Mouse (Mus musculus) heart, embryonic 13.5 days (tissue): ENCODE measurements around the gene Nrsn2. TPM values are rescaled to one million over a fixed set of nuclear protein-coding genes. Genes with fewer than 3 reads are reported as not detected.

Experiments used
- ATAC-seq: fragments of 200-750 bp; cut with Nextera tagmentation; 2 replicates; pipeline ENCODE4 v1.8.0; 2017; ENCODE audit warnings: moderate TSS enrichment; ENCODE audit not compliant: insufficient number of reproducible peaks, low FRiP score, low TSS enrichment; ENCODE audit errors: extremely low read depth
- H3K27ac ChIP-seq: fragments of 300-500 bp; sonication (generic); replicated peaks from 2 replicates; pipeline ENCODE4 v1.5.1; 2015; ENCODE audit warnings: moderate library complexity, mild to moderate bottlenecking, inconsistent platforms
- H3K27me3 ChIP-seq: fragments of 300-500 bp; sonication (generic); replicated peaks from 2 replicates; pipeline ENCODE4 v1.6.1; 2015; ENCODE audit warnings: mild to moderate bottlenecking, inconsistent platforms
- H3K36me3 ChIP-seq: fragments of 300-500 bp; sonication (generic); 2 replicates; pipeline ENCODE4 v1.6.1; 2015; ENCODE audit warnings: mild to moderate bottlenecking, inconsistent platforms
- H3K4me1 ChIP-seq: fragments of 300-500 bp; sonication (generic); 2 replicates; pipeline ENCODE4 v1.6.1; 2015; ENCODE audit warnings: inconsistent platforms
- H3K4me2 ChIP-seq: fragments of 300-500 bp; sonication (generic); 2 replicates; pipeline ENCODE4 v1.6.1; 2015; ENCODE audit warnings: inconsistent platforms, mild to moderate bottlenecking, moderate library complexity
- H3K4me3 ChIP-seq: fragments of 300-500 bp; sonication (generic); 2 replicates; pipeline ENCODE4 v1.5.1; 2015; ENCODE audit warnings: moderate library complexity, mild to moderate bottlenecking, inconsistent platforms
- H3K9ac ChIP-seq: fragments of 300-500 bp; sonication (generic); 2 replicates; pipeline ENCODE4 v1.6.1; 2015; ENCODE audit warnings: inconsistent platforms, mild to moderate bottlenecking, moderate library complexity
- H3K9me3 ChIP-seq: fragments of 300-500 bp; sonication (generic); 2 replicates; pipeline ENCODE4 v1.6.1; 2016; ENCODE audit warnings: inconsistent platforms
- WGBS: fragments of 180-500 bp; shearing (Covaris S2); methylation state at CpG from one replicate; pipeline ENCODE4 v1.1.7; 2015; ENCODE audit warnings: mixed read lengths; 5-methylcytosine and 5-hydroxymethylcytosine counted together
- polyA plus RNA-seq: library from polyadenylated mRNA; unstranded; fragments of >200 nt; fragmentation: Nextera tagmentation; extraction: Ambion mirVana; gene quantifications from 2 replicates; pipeline ENCODE4 v1.2.1, GENCODE M21; 2015

Gene Nrsn2
- polyA plus RNA-seq = 2.5 and 3.7 TPM in 2 replicates

DNA sequence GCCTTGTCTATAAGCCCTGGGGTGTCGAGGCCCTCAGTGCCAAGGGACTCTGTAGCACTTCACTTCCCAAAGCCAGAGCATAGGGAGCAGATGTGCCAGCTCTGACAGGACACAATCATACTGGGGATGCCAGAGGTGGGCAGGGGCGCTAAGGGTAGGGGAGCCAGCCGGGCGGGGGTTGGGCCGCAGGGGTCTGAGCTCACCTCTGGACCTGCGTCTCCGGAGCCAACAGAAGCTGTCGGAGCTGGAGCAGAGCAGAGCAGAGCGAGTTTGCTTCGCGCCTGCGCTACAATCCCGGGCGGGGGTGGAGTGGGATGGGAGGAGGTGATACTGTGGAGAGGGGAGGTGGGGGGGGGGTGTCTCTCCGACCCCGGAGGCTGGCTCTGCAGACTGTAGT lies at the start of gene Nrsn2:
Nrsn2 (minus strand) TSS at position 294 of the 397 bp plus-strand sequence.
- Histone ChIP-seq H3K36me3 (no peaks in the 10 kb centered on the region), H3K9ac (peak within 1 kb of the TSS; percentile 48), H3K27ac (no peak within 1 kb of the TSS), H3K4me3 (peak within 1 kb of the TSS; percentile 32), H3K27me3 (peaks cover 35% of the 10 kb centered on the region), H3K4me1 (peaks cover 18% of the 10 kb centered on the region), H3K4me2 (peak within 1 kb of the TSS; percentile 59), H3K9me3 (no peaks in the 10 kb centered on the region)
- WGBS = 1% methylated on average over 16 of the region's 16 CpGs
- no peak for ATAC-seq

DNA sequence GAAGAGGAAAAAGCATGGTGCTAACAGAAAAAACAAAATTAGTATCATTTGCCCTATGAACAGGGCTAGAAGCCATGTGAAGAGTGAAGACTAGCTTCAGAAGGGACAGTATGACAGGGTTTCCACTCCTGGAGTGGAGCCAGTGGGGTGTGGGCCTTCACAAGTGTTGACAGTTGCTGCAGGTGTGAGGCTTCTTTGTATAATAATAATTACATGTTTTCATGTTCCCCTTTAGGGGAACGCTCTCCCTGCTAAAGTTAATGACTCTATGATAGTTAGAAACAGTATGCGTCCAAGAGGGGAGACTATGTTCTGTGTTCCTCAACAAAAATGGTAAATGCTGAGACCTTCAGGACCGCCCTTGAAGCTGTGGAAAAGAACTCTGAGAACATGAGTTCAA lies 39.3 kb upstream of the Nrsn2 start:
- peak overlapping the region; percentile 96 for H3K4me3 ChIP-seq

DNA sequence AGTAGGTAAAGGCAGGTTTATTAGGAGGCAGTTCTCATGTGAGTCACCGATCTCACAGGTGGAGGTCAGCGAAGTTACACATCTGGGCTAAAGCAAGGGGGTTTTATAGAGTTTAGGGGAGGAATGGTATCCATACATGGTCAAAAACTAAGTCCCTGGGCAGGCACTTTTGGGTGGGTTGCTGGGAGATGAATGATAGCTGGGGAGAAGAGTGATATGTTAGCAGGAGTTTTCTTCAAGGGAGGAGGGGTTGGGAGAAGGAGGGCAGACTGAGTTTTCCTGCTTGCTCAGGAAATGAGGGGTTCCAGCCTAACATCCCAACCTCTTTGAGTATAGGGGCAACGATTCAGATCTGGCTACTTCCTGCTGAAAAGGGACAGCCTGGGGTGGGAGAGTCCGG lies 38.8 kb upstream of the Nrsn2 start, which contains the start of gene 6820408C15Rik:
6820408C15Rik (plus strand) TSS at position 301 of the 400 bp plus-strand sequence.
- ATAC-seq = no peak
- H3K36me3 ChIP-seq = peaks cover 7% of the 10 kb centered on the region

More for the DNA sequence above, 39.3 kb upstream of the Nrsn2 start:
- peak overlapping the region; percentile 99 for H3K27ac ChIP-seq
- peaks cover 7% of the 10 kb centered on the region for H3K36me3 ChIP-seq
- H3K4me2 ChIP-seq = peak overlapping the region; percentile 94
- peaks cover 26% of the 10 kb centered on the region for H3K4me1 ChIP-seq
- ATAC-seq = no peak
- peaks cover 11% of the 10 kb centered on the region for H3K9me3 ChIP-seq
- WGBS = 93% methylated on average over 3 of the region's 3 CpGs
- peak overlapping the region; percentile 99; the same call in 1 of the 2 replicates for H3K9ac ChIP-seq
- no peaks in the 10 kb centered on the region for H3K27me3 ChIP-seq

DNA sequence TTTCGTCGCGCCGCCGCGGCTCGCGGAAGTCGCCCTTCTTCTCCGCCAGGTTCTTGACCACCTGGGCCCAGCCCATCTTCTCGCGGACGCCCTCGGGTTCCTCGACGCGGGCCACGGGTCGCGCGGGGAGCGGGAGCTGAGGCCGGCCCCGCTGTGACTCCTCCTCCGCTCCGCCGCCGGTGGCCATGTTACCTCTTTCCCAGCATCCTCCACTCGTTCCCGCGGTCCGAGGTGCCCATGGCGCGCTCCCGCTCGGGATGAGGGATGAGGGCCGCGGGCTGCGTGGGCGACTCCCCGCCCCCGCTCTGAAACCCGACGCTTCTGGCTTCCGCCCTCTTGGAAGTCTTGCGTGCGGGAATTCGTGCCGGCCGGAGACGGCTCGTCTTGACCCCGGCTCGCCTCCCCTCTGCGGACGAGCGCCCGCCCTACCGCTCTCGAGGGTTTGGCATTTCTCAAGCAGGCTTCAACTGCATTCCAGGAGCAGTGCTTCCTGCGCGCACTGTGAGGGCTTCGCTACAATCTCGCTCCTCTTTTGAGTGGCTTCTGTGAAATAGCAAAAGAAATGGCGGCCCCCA lies 38.2 kb upstream of the Nrsn2 start, which contains the start of gene Zcchc3:
Zcchc3 (minus strand) TSS at position 437 of the 575 bp plus-strand sequence.
- H3K36me3 ChIP-seq = peaks cover 7% of the 10 kb centered on the region
- peak; percentile 76 for ATAC-seq
- H3K4me2 ChIP-seq = peak within 1 kb of the TSS; percentile 94
- peaks cover 37% of the 10 kb centered on the region for H3K4me1 ChIP-seq
- peak within 1 kb of the TSS; percentile 96 for H3K4me3 ChIP-seq
- H3K27ac ChIP-seq = peak within 1 kb of the TSS; percentile 99
- peaks cover 5% of the 10 kb centered on the region; the same call in 1 of the 2 replicates for H3K9me3 ChIP-seq
- peak within 1 kb of the TSS; percentile 99 for H3K9ac ChIP-seq
- WGBS = under 1% methylated on average over 65 of the region's 65 CpGs
- H3K27me3 ChIP-seq = no peaks in the 10 kb centered on the region

More for the DNA sequence above, 38.8 kb upstream of the Nrsn2 start, which contains the start of gene 6820408C15Rik:
- H3K27ac ChIP-seq = peak within 1 kb of the TSS; percentile 99
- no peaks in the 10 kb centered on the region for H3K27me3 ChIP-seq
- peaks cover 10% of the 10 kb centered on the region for H3K9me3 ChIP-seq
- peak within 1 kb of the TSS; percentile 96 for H3K4me3 ChIP-seq
- WGBS = 21% methylated on average over 4 of the region's 4 CpGs
- peak within 1 kb of the TSS; percentile 94 for H3K4me2 ChIP-seq
- H3K4me1 ChIP-seq = peaks cover 31% of the 10 kb centered on the region
- H3K9ac ChIP-seq = peak within 1 kb of the TSS; percentile 99

DNA sequence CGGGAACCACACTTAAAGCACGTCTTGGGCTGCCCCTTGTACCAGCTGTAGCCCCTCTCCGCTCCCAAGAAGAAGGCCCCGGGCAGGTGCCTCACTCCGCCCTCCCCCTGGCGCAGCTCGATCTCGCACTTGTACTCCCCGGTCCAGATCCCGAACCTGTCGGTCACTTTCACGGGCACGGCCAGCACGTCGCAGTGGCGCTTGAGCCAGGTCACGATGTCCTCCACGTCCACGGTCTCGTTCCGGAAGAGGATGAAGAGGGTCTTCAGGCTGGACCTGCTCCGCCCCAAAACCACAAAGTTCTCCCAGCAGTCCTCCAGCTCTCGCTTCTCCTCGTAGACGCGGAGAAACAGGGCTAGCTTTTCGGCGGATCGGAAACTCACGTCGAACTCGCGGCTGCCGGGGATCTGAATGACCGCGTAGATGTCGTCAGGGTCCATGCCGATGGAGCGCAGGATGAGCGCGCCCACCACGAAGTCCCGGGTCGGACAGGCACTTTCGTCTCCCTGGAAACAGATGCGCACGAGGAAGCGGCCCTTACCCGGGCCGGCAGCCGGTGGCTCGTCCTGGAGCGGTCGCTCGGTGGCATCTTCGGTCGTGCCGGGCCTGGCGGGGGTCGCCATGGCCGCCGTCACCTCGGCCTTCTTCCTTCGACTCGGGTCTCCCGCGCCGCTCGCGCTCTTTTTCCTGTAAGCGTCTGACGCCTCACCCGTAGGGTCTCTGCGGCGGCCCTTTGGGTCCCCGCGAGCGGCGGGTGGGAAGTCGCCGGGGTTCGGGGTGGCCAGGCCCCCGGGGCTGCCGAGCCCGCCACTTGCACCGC lies 37.5 kb upstream of the Nrsn2 start:
- H3K36me3 ChIP-seq = peaks cover 7% of the 10 kb centered on the region
- H3K9me3 ChIP-seq = peaks cover 5% of the 10 kb centered on the region; the same call in 1 of the 2 replicates
- peak overlapping the region; percentile 99 for H3K27ac ChIP-seq
- peak overlapping the region; percentile 99 for H3K9ac ChIP-seq
- peak overlapping the region; percentile 94 for H3K4me2 ChIP-seq
- H3K4me3 ChIP-seq = peak overlapping the region; percentile 96
- WGBS = under 1% methylated on average over 85 of the region's 86 CpGs
- H3K4me1 ChIP-seq = peaks cover 42% of the 10 kb centered on the region
- ATAC-seq = no peak
- no peaks in the 10 kb centered on the region for H3K27me3 ChIP-seq

DNA sequence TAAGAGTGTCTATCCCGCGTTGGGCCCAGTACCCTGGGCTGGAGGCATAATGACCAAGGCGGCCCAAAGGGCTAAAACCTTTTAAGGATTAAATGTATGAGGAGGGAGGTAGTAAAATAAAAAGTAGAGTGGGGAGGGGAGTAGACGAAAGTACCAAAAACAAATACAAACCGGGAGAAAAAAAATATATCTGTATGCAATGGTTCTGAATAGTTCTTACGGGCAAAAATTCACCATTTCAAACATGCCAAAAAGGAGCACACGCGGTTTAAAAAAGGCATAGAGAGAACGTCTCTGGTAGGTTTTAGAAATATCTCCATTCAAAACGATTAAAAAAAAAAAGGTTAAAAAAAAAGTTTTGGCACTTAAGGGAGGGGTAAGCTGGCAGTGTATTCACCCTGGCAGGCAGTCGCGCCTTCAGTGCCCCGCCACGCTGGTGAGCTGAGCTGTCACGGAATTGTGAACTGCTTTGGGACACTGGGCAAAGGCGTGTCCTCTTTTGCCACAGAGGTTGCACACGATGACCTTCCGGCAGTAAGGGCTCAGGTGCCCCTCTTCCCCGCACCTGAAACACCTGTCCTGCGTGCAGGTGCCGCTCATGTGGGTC lies 36.8 kb upstream of the Nrsn2 start:
- Histone ChIP-seq H3K36me3 (peaks cover 7% of the 10 kb centered on the region), H3K27me3 (no peaks in the 10 kb centered on the region), H3K9ac (peak overlapping the region; percentile 99), H3K27ac (peak overlapping the region; percentile 99), H3K4me1 (peaks cover 42% of the 10 kb centered on the region), H3K4me2 (peak overlapping the region; percentile 94), H3K4me3 (peak overlapping the region; percentile 96), H3K9me3 (peaks cover 5% of the 10 kb centered on the region; the same call in 1 of the 2 replicates)
- ATAC-seq = no peak
- WGBS = 2% methylated on average over 21 of the region's 21 CpGs

DNA sequence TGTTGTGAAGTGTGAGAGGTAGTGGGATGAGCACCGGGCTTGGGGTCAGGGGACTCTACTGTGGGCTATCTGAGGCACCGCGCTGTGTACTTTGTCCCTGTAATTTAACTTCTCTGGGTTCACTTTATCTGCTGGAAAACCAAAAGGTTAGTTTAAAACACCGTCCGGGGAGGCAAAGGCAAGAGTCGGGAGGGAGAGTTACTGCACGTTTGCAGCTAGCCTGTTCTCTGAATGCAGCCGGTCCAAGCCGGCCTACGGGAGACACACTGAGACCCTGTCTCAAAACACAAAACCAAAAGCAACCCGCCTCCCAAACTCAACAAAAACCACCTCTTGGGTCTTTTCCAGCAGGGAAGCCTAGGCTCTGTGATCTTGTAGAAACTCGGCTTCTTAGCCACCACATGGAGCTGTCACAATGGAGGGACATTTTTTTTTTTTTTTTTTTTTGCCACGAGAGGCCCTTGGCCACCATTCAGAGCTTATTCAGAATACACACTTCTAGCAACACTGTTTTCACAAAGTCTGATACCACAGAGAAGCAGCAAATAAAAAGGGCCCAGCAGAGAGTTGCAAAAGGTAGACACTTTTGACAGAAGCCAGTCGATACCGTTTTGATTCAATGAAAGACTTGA lies 36.2 kb upstream of the Nrsn2 start:
- Histone ChIP-seq H3K27me3 (no peaks in the 10 kb centered on the region), H3K27ac (peak overlapping the region; percentile 99), H3K4me1 (peaks cover 42% of the 10 kb centered on the region), H3K4me2 (peak overlapping the region; percentile 94), H3K36me3 (peaks cover 7% of the 10 kb centered on the region), H3K9me3 (peaks cover 5% of the 10 kb centered on the region; the same call in 1 of the 2 replicates), H3K9ac (peak overlapping the region; percentile 99), H3K4me3 (peak overlapping the region; percentile 96)
- ATAC-seq = no peak
- 2% methylated on average over 15 of the region's 15 CpGs for WGBS

DNA sequence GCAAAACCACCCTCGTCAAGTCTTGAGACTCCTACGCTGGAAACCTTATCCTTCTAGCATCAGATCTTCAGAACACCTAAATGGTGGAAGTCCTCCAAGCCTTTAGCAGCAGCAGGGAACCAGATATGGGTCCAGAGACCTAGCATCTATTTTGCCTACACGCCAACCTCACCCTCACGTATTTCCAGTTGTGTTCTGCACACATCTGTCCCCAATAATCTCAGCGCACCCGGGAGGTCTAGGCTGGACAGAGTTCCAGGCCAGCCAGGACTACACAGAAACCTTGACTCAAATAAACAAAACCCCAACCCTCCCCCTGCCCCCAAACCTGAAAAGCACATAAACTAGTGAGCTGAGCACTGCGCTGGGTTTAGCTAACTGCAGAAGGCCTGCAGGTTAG lies 35.0 kb upstream of the Nrsn2 start:
- Histone ChIP-seq H3K9me3 (peaks cover 5% of the 10 kb centered on the region; the same call in 1 of the 2 replicates), H3K27ac (peak overlapping the region; percentile 99), H3K36me3 (peaks cover 7% of the 10 kb centered on the region), H3K9ac (peak overlapping the region; percentile 99), H3K27me3 (no peaks in the 10 kb centered on the region), H3K4me3 (peak overlapping the region; percentile 96), H3K4me2 (peak overlapping the region; percentile 94), H3K4me1 (peaks cover 45% of the 10 kb centered on the region)
- ATAC-seq = no peak
- WGBS = 8% methylated on average over 7 of the region's 7 CpGs

DNA sequence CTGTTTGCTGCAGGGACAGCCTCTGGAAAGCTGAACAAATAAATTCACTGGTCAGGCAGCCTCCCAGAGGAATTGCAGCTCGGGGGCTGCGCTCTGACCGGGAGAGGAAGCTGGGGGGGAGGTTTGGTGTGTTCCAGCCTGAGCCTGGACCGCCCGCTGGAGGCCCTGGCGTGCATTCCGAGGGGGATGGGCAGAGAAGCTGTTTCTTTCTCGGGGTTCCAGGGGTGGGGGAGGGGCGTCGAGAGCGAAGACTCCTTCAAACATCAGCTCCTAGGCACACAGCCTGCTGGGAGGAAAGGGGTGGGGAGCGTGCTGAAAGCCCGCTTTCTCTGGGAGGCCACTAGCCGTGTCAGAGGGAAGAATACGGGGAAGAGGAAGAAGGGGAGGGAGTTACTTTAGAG lies 34.5 kb upstream of the Nrsn2 start:
- peaks cover 48% of the 10 kb centered on the region for H3K4me1 ChIP-seq
- peak overlapping the region; percentile 99 for H3K9ac ChIP-seq
- no peaks in the 10 kb centered on the region for H3K27me3 ChIP-seq
- H3K4me3 ChIP-seq = peak overlapping the region; percentile 96
- no peaks in the 10 kb centered on the region for H3K9me3 ChIP-seq
- H3K36me3 ChIP-seq = peaks cover 3% of the 10 kb centered on the region; the same call in 1 of the 2 replicates
- WGBS = 2% methylated on average over 15 of the region's 15 CpGs
- H3K4me2 ChIP-seq = peak overlapping the region; percentile 94
- peak overlapping the region; percentile 99 for H3K27ac ChIP-seq
- ATAC-seq = peak; percentile 35; the same call in 1 of the 2 replicates

DNA sequence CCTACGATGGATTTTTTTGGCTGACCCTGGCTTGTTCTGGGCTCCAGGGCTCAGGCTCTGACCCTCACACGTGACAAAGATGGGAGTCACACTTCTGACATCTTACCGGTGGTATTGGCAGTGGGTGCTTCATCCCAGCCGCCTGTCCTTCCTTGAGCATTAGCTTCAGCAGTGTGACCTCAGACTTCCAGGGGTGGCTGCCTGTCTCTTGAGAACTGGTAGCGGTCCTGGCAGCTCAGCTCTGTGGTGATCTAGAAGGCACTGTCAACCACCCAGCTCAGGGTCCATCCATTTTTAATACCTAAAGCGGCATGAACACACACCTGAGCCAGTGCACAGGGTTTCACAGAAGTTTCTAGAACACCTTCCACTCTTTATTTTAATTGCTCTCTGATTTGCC lies 33.3 kb upstream of the Nrsn2 start:
- no peak overlapping the region for H3K4me3 ChIP-seq
- H3K9me3 ChIP-seq = no peaks in the 10 kb centered on the region
- no peak overlapping the region for H3K4me2 ChIP-seq
- H3K27ac ChIP-seq = peak overlapping the region; percentile 99
- H3K27me3 ChIP-seq = no peaks in the 10 kb centered on the region
- H3K36me3 ChIP-seq = peaks cover 3% of the 10 kb centered on the region; the same call in 1 of the 2 replicates
- 67% methylated on average over 6 of the region's 6 CpGs for WGBS
- H3K9ac ChIP-seq = peak overlapping the region; percentile 99; the same call in 1 of the 2 replicates
- ATAC-seq = no peak
- peaks cover 49% of the 10 kb centered on the region for H3K4me1 ChIP-seq
